Mouse (Mus musculus) testis, adult 2 months (tissue): ENCODE data around the gene Mdm2. TPM values are rescaled to one million over a fixed set of nuclear protein-coding genes. Genes with fewer than 3 reads are reported as not detected.

Source experiments
- H3K27ac ChIP-seq: fragments of 200-500 bp; 2 replicates; pipeline ENCODE4 v1.5.1; 2012; ENCODE audit warnings: low read depth, low read length; ENCODE audit not compliant: control insufficient read depth, insufficient read depth
- H3K27me3 ChIP-seq: fragments of 200-500 bp; 2 replicates; pipeline ENCODE4 v1.6.1; 2012; ENCODE audit warnings: mild to moderate bottlenecking, low read length, moderate library complexity; ENCODE audit not compliant: control insufficient read depth, insufficient read depth
- H3K36me3 ChIP-seq: fragments of 200-500 bp; 2 replicates; pipeline ENCODE4 v1.6.1; 2012; ENCODE audit warnings: mild to moderate bottlenecking, low read length; ENCODE audit not compliant: control insufficient read depth, insufficient read depth
- H3K4me1 ChIP-seq: fragments of 200-500 bp; 2 replicates; pipeline ENCODE4 v1.6.1; 2012; ENCODE audit warnings: low read length; ENCODE audit not compliant: control insufficient read depth, insufficient read depth
- H3K4me3 ChIP-seq: fragments of 200-500 bp; 2 replicates; pipeline ENCODE4 v1.5.1; 2012; ENCODE audit warnings: low read depth, mild to moderate bottlenecking, low read length, moderate library complexity, mixed read lengths; ENCODE audit not compliant: control insufficient read depth
- CTCF ChIP-seq: fragments of 200-500 bp; IDR thresholded peaks from 2 replicates; pipeline ENCODE4 v1.5.1; 2012; ENCODE audit warnings: low read depth, mild to moderate bottlenecking, inconsistent platforms, low read length, moderate library complexity; ENCODE audit not compliant: control insufficient read depth, insufficient read depth, insufficient replicate concordance
- POLR2A ChIP-seq: fragments of 200-500 bp; IDR thresholded peaks from 2 replicates; pipeline ENCODE4 v1.6.1; 2012; ENCODE audit warnings: low read depth, mild to moderate bottlenecking, inconsistent platforms, low read length, moderate library complexity; ENCODE audit not compliant: control insufficient read depth
- polyA plus RNA-seq: library from polyadenylated mRNA; depleted of rRNA; stranded (reverse); fragments of >200 nt; gene quantifications from 2 replicates; pipeline ENCODE4 v1.2.3, GENCODE M21; 2012

Mdm2 gene
- polyA plus RNA-seq, 1 experiment, result 99.3 TPM

DNA sequence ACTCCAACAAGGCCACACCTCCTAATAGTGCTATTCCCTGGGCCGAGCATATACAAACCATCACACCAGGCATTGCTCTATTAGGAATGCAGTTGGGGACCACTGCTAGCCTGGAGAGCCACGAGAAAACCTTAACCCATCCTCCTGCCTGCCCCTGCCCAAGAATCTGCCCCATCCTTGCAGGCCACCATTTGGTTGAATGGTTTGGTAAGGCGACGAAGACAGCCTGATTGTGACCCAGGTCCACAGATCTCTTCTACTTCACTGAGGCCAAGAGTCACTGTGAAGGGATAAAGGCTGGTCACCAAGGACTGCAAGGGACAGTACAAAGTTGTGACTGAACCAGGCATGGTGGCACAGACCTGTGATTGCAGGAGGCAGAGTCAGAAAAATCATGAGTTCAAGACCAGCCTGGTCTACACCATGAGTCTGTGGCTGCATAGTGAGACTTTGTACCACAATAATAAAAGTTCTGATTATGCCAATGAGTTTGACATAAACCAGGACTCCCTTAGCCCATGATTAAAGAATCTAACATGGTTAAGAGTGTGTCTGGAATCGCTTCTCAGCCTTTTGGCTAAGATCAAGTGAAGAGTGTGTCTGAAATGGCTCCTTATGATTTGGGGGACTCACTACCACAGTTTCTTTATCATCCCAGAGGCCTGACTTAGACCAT, 63.9 kb downstream of the Mdm2 start:
- TF ChIP-seq CTCF (no peak), POLR2A (no peak)

DNA sequence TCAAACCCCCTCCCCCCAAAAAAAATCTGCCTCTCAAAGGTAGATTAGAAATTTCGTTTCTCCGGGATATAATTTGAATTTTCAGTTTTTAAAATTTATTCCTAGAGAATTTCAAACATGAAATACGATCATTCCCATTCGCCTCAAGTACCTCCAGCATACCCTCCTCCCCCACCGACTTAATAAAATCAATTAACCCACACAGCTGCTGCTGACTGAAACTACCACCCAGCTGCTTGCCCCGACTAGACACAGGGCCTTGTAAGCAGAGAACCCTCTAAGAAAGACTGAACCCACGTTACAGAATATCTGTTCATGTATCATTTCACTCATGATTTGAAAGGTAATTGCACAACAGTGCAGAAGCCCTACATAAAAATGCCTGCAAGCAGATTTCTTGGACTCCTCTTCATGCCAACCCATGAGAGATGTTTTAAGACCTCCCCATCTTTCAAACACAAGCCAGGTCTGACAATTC, 65.0 kb downstream of the Mdm2 start:
- Histone ChIP-seq H3K27me3 (no peaks in the 10 kb centered on the region), H3K4me1 (peaks cover 4% of the 10 kb centered on the region), H3K4me3 (no peak overlapping the region), H3K36me3 (no peaks in the 10 kb centered on the region), H3K27ac (no peak overlapping the region)
- TF ChIP-seq POLR2A (no peak), CTCF (no peak)

More for the DNA sequence above, 63.9 kb downstream of the Mdm2 start:
- no peak overlapping the region for H3K4me3 ChIP-seq
- peaks cover 5% of the 10 kb centered on the region for H3K4me1 ChIP-seq
- no peaks in the 10 kb centered on the region for H3K36me3 ChIP-seq
- H3K27ac ChIP-seq, result no peak overlapping the region
- no peaks in the 10 kb centered on the region for H3K27me3 ChIP-seq

DNA sequence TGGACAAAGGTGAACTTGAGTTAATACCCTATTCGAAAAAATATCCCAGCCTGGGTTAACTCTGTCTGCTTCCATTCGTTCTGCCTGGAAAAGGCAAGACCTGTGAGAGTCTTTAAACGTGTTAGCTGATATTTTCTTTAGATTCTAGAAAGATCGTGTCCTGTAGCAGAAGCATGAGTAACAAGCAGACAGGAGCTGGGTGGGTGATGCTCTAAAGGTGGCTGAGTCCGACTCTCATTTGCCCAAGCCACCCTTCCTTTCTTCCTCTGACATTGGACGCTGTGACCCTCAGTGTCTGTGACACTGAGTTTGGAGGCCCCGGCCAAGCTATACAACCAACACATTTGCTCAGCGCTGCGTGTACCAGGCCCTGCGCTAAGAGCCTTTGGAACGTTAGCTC, 65.7 kb downstream of the Mdm2 start:
- H3K4me1 ChIP-seq, result peaks cover 6% of the 10 kb centered on the region
- no peak overlapping the region for H3K4me3 ChIP-seq
- H3K27ac ChIP-seq, result no peak overlapping the region
- no peak for TF ChIP-seq CTCF
- no peak for TF ChIP-seq POLR2A
- no peaks in the 10 kb centered on the region for H3K27me3 ChIP-seq
- H3K36me3 ChIP-seq, result no peaks in the 10 kb centered on the region

DNA sequence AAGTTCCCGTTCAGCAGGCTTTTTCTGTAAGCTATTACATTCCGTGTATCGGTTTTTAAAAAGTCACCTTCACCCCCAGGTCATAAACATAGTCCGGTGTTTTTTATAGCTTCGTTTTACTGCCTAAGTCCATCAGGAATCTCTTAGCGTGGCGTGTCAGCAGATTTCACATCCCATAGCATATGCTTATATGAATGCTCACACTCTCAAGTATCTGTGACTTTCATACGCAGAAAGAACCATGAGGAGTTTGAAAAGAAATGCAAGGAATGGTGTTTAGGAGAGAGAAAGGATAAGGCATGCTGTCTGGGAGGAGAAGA, 66.2 kb downstream of the Mdm2 start:
- H3K27ac ChIP-seq, result no peak overlapping the region
- H3K4me1 ChIP-seq, result peaks cover 6% of the 10 kb centered on the region
- no peaks in the 10 kb centered on the region for H3K36me3 ChIP-seq
- no peak for TF ChIP-seq POLR2A
- TF ChIP-seq CTCF, result no peak
- H3K27me3 ChIP-seq, result no peaks in the 10 kb centered on the region
- H3K4me3 ChIP-seq, result no peak overlapping the region

DNA sequence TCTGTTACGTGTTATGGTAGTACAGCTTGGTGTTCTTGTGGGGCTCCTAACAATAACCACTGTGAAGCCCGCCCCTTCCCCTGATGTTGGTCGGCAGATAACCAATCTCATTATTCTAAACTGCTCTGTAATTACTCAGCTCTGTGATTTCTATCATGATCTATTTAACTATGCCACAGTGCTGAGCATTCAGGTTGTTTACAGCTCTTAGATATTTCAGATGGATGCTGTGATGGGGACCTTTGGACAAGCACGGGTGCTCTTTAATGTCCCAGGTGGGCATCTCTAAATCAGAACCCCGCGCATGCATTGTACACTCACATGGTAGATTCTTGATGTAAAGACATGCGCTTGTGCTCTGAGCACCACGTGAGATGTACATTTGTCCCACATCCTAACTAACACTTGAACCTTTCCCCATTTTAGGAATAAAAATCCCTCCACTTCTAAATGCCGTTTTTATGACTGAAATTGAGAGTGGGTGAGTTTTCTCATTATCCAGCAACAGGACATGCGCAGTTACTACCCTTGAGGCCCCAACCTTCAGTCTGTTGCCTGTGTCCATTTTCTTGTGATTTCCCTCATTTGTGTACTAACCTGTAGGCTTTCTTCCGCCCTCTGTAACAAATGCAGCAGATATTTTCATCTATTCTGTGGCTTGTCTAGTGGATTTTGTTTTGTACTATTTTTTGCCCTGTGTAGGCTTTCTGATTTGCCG, 66.7 kb downstream of the Mdm2 start:
- Histone ChIP-seq H3K27ac (no peak overlapping the region), H3K4me1 (peaks cover 6% of the 10 kb centered on the region), H3K4me3 (no peak overlapping the region), H3K36me3 (no peaks in the 10 kb centered on the region), H3K27me3 (no peaks in the 10 kb centered on the region)
- no peak for TF ChIP-seq POLR2A
- TF ChIP-seq CTCF, result no peak

DNA sequence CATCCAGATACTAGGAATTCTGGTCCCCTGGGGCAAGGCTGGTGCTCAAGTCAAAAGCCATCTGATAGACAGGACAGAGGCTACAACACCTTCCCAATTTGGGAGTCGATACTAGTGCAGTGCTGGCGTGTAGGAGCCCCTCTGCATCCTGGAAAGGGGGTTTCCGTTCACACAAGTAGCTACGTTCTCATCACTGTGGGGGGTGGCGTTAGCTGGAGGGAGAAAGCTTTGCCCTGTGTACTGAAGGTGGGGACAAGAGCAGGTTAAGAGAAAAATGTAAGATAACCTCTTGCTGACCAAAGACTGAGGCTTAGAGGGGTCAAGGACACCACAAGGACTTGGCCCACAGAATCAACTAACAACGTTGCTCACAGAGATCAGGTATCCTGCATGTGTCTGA, 67.3 kb downstream of the Mdm2 start:
- Histone ChIP-seq H3K4me1 (peaks cover 6% of the 10 kb centered on the region), H3K36me3 (no peaks in the 10 kb centered on the region), H3K27ac (no peak overlapping the region), H3K4me3 (no peak overlapping the region), H3K27me3 (no peaks in the 10 kb centered on the region)
- TF ChIP-seq CTCF (no peak), POLR2A (no peak)

DNA sequence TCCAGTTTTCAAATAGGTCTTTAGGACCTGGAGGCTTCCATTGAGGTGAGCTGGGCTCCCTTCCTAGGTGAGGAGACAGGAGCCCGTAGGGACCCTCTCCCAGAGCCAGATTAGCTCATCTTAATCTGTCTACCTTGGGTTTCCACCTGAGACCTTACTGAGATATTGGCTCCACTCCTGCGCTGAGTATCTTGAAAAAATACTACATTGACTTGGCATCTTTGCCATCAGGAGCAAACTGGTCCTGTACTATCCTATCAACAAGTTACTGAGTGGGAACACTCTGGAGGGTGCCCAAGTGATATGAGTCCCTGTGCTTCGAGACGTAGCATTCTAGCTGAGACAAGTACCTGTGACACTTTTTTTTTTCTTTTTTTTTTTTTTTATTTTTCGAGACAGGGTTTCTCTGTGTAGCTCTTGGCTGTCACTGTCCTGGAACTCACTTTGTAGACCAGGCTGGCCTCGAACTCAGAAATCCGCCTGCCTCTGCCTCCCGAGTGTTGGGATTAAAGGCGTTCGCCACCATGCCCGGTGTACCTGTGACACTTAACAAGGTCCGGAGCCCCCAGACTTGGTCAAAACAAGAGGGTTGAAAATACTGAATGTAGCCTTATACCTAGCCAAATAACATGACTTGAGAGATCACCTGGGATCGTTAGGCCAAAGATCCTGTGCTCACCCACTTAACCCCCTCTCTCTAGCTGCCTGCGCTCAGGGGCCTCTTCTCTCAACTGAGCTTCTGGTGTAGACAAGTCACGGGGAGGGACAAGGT, 67.9 kb downstream of the Mdm2 start:
- Histone ChIP-seq H3K4me1 (peaks cover 6% of the 10 kb centered on the region), H3K27ac (no peak overlapping the region), H3K36me3 (no peaks in the 10 kb centered on the region), H3K4me3 (no peak overlapping the region), H3K27me3 (no peaks in the 10 kb centered on the region)
- no peak for TF ChIP-seq CTCF
- TF ChIP-seq POLR2A, result no peak
